Mouse (Mus musculus) retina, embryonic 14.5 days (tissue): ENCODE measurements around the gene Tmem50b.
A peak's percentile ranks its signal among the peaks of the same experiment; 100 is the strongest.
"Not testable (repeated sequence)": the region's sequence is repeated elsewhere in the genome, so short reads cannot be mapped to it uniquely, and the experiment has no call there.

Experiments
- DNase-seq: peaks from one replicate; pipeline ENCODE4 v3.0.0-alpha.2; 2015; ENCODE audit warnings: low spot score

The Tmem50b gene

GRCm38 (mm10) chr16:91537065-91537464 is 60.5 kb downstream of the Tmem50b start:
- DNase-seq, result no peak

DNA sequence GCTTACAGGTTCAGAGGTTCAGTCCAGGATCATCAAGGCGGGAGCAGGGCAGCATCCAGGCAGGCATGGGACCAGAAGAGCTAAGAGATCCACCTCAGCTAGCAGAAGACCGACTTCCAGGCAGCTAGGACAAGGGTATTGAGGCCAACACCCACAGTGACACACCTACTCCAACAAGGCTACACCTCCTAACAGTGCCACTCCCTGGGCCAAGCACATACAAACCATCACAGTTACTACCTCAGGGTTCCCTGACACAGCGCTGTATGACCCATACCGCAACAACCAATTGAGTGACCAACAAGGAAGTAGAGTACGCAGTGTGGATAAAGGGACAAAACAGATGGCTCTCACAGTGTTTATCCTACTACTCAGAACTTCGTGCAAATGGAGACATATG is 61.2 kb downstream of the Tmem50b start:
- DNase-seq, result no peak

GRCm38 (mm10) chr16:91534888-91535287 is 62.7 kb downstream of the Tmem50b start:
- no peak for DNase-seq

DNA sequence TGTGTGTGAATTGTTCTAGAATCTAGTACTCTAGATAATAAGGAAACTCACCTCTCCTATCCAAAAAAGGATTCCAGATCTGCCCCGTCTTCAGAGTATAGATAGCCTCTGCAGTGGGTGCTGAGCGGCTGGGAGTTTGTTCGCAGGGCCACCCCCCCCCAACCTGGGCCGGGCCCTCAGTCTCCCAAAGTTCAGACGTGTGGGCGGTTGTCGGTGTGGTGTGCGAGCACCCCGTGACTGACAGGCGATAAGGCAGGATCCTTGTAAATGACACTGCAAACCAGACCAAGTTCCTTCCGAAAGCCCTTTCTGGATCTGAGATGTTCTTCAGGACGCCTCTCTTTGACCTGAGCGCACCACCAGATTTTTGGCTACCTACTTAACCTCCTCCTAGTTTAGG is 63.1 kb downstream of the Tmem50b start:
- peak; percentile 54 for DNase-seq

DNA sequence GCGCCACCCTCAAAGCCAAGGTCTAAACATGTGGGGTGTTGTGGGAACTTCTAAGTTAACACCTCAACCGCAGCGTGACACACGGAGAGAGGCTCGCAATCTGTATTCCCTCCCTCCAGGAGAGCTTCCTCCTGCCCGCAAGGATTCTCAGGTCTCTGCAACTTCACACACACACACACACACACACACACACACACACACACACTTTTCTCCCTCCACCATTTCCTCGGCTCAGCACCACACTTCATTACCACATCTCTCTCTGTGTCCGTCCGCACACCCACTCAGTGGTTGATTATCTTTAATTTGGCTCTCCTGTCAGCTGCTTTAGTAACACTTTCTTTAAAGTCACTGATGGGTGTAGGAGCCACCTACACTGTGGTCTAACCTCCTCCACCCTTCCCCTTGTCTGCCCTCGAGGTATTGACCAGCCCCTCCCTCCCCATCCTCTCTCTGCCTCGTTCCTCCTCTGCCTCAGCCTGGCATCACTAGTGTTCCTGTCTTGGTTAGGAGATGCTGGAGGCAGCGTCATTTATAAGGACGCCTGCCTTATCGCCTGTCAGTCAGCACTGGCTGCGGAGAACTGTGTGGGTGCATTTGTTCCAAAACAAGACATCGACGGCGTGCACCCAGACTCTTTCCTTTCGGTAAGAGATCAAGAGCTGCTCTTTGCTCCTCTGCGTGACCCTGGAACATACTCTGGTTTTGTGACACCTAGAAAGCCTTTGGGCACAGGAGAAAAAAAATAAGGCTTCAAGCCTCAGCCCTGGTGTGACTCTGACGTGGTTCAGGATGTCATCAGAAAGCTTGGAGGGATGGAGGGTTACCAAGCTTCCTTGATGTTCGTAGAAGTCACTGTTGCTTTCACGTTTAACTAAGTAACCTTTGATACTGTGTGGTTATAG is 64.3 kb downstream of the Tmem50b start:
- DNase-seq, result no peak

- no peak for DNase-seq
Observed at GRCm38 (mm10) chr16:91532429-91532828, 65.2 kb downstream of the Tmem50b start.

GRCm38 (mm10) chr16:91531856-91532255 is 65.7 kb downstream of the Tmem50b start:
- no peak for DNase-seq

DNA sequence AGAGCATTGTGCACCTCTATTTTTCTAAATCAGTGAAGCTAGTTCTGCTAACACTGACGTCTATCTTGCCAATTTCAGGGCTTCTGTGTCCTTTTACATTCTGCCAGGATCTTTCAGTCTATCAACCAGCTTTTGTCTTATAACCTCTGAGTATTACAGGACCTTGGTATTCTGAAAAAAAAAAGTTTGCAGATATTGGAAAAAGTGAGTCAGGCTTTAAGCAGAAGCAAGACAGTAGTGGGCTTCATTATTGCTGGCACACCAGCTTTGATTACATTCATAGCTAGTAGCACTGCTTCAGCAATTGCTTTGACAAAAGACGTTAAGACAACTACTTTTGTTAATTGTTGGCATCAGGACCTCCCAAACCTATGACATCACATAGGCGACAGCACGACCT is 66.8 kb downstream of the Tmem50b start:
- not testable (repeated sequence) for DNase-seq

GRCm38 (mm10) chr16:91528578-91528977 is 69.0 kb downstream of the Tmem50b start:
- no peak for DNase-seq

DNA sequence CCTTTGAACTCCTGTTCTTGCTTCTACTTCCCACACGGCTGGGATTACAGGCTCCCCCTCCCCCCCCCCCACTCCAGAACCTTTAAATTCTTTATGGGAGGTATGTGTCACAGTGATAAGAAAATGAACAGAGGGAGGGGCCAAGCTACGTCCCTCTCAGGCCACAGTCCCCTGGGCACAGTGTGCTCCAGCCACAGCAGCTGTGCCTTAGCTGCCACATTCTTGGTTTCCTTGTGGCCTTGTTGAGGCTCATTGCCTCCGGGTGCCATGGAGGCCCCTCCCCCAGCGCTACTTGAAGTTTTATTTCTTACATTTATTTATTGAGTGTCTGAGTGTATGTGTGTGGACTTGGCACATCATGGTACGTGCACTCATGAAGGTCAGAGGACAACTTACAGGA is 70.1 kb downstream of the Tmem50b start:
- no peak for DNase-seq

DNA sequence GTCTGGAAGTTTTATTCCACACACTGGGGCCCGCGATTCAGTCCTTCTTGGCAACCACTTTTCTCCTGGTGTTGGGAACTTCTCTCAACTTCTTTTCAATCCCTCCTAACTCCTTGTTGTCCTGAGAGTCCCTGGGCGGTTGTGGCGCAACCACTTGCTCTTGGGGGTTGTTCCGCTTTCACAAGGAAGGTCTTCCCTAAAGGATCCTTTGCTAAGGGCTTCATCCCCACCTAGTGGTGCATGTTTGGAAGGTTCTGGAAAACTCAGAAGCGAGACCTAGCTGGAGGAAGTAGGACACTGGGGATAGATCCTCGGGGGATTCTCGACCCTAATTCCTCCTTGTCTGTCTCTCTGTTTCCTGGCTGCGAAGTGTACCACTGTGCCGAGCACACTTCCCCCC is 70.5 kb downstream of the Tmem50b start:
- DNase-seq, result no peak

GRCm38 (mm10) chr16:91526274-91526673 is 71.3 kb downstream of the Tmem50b start:
- DNase-seq, result no peak
